Mouse (Mus musculus): Measurements from ENCODE around the gene Vim.

DNA sequence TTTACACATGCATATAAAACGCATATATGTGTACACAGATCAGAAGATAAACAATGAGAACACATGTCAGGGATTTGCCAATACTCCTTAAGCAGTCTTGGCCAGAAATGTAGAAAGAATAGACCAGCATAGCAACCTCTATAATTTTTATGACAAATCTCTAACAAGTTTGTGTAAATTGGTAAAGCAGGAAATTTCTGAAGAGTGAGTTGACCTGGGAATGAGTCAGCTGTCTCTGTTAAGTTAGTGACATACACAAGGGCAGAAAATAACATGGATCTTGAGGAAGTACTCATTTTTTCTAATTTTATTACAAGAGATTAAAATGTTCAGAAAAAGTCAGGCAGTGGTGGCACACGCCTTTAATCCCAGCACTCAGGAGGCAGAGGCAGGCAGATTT lies 47.5 kb upstream of the Vim start:
- TF ChIP-seq CTCF (IDR thresholded peaks at IDR 0.05) (no peak), EP300 (IDR thresholded peaks at IDR 0.05; ENCODE audit: insufficient read depth, low read depth, low read length) (no peak)

Data from heart, adult 2 months (tissue).